34 mouse cellular contexts compared by ENCODE assay signal in genomic region chr6:52138576-52138975, GRCm38 (mm10). TPM values are rescaled to one million over a fixed set of nuclear protein-coding genes. Genes with fewer than 3 reads are reported as not detected.
DNase-seq lines count a peak whose midpoint lies in the region; ATAC-seq lines count a peak whose summit lies in the region.
"Had no signal": no experiment of that assay in that cellular context is flagged by ENCODE, and none has a peak within 500 bp of the region (broad histone marks: within the 10 kb centered on the region; RNA-seq: fewer than 3 reads in every experiment).

No protein-coding gene starts in this region.

- H3K27ac ChIP-seq in hindbrain, embryonic 13.5 days, result 0 out of 2 replicates have a peak overlapping the region, but pooled peaks have one; percentile 35
- H3K27ac ChIP-seq in hindbrain, embryonic 12.5 days, result no peak overlapping the region
- no peak overlapping the region for H3K27ac ChIP-seq in liver, embryonic 12.5 days
- H3K27ac ChIP-seq: embryonic facial prominence, embryonic 13.5 days; forebrain, embryonic 10.5 days; forebrain, embryonic 15.5 days; gastrocnemius, adult 2 months; heart, adult 2 months; heart, embryonic 13.5 days; limb, embryonic 10.5 days; limb, embryonic 15.5 days; liver, embryonic 14.5 days; midbrain, embryonic 15.5 days had no signal

- WGBS in hindbrain, embryonic 13.5 days, result 54% methylated on average over 10 of the region's 10 CpGs
- 57% methylated on average over 10 of the region's 10 CpGs for WGBS in hindbrain, embryonic 12.5 days
- WGBS in liver, embryonic 12.5 days (ENCODE audit: insufficient replicate concordance), result 72% methylated on average over 10 of the region's 10 CpGs

- ATAC-seq in hindbrain, embryonic 13.5 days (ENCODE audit: low FRiP score), result no peak; the same call in 1 of the 2 replicates
- no peak for ATAC-seq in hindbrain, embryonic 12.5 days (ENCODE audit: low FRiP score)
- ATAC-seq in liver, embryonic 12.5 days, result no peak
- ATAC-seq: CD4-positive, CD25-positive, alpha-beta regulatory T cell, adult 4 months; forebrain, embryonic 15.5 days; inflammation-experienced regulatory T-cells, adult 6 months had no signal

- H3K9me3 ChIP-seq in hindbrain, embryonic 13.5 days, result no peaks in the 10 kb centered on the region
- H3K9me3 ChIP-seq in hindbrain, embryonic 12.5 days (replicated peaks), result no peaks in the 10 kb centered on the region
- H3K9me3 ChIP-seq in liver, embryonic 12.5 days (replicated peaks), result no peaks in the 10 kb centered on the region
- H3K9me3 ChIP-seq: embryonic facial prominence, embryonic 13.5 days; forebrain, embryonic 10.5 days; forebrain, embryonic 15.5 days; heart, embryonic 13.5 days; limb, embryonic 10.5 days; limb, embryonic 15.5 days; midbrain, embryonic 15.5 days had no signal

- DNase-seq in ES-CJ7 (ENCODE audit: low read depth, low spot score) (peak; percentile 80), ZHBTc4 (ENCODE audit: low read depth, low spot score) (peak; percentile 67)
- peak; percentile 16 for DNase-seq in retina, embryonic 14.5 days (ENCODE audit: low spot score)
- DNase-seq in left cerebral cortex, postnatal 4 days, result no peak
- DNase-seq: adrenal gland, adult 8-10 months; cerebellum, adult 2 months; cerebellum, postnatal 14 days; gastrocnemius, adult 2 months; gastrocnemius, postnatal 36 days; heart, adult 2 months; heart, postnatal 10 days; kidney, adult 2 months; kidney, postnatal 4 days; layer of hippocampus, postnatal 36 days; lung, adult 2 months; lung, postnatal 14 days; thymus, postnatal 4 days had no signal

- H3K36me3 ChIP-seq in hindbrain, embryonic 13.5 days, result no peaks in the 10 kb centered on the region
- H3K36me3 ChIP-seq in hindbrain, embryonic 12.5 days, result no peaks in the 10 kb centered on the region
- no peaks in the 10 kb centered on the region for H3K36me3 ChIP-seq in liver, embryonic 12.5 days
- H3K36me3 ChIP-seq: embryonic facial prominence, embryonic 13.5 days; forebrain, embryonic 10.5 days; forebrain, embryonic 15.5 days; heart, embryonic 13.5 days; limb, embryonic 10.5 days; limb, embryonic 15.5 days; midbrain, embryonic 15.5 days had no signal

- H3K4me1 ChIP-seq in hindbrain, embryonic 13.5 days (replicated peaks), result peaks cover 14% of the 10 kb centered on the region
- H3K4me1 ChIP-seq in hindbrain, embryonic 12.5 days, result peaks cover 10% of the 10 kb centered on the region
- no peaks in the 10 kb centered on the region for H3K4me1 ChIP-seq in liver, embryonic 12.5 days
- H3K4me1 ChIP-seq: embryonic facial prominence, embryonic 13.5 days; heart, embryonic 13.5 days; limb, embryonic 15.5 days had no signal

- no peaks in the 10 kb centered on the region for H3K27me3 ChIP-seq in hindbrain, embryonic 13.5 days
- no peaks in the 10 kb centered on the region for H3K27me3 ChIP-seq in hindbrain, embryonic 12.5 days
- peaks cover 8% of the 10 kb centered on the region; the same call in 1 of the 2 replicates for H3K27me3 ChIP-seq in liver, embryonic 12.5 days (replicated peaks)
- H3K27me3 ChIP-seq: limb, embryonic 15.5 days had no signal

- no peak overlapping the region for H3K9ac ChIP-seq in hindbrain, embryonic 13.5 days
- H3K9ac ChIP-seq in hindbrain, embryonic 12.5 days, result no peak overlapping the region
- no peak overlapping the region for H3K9ac ChIP-seq in liver, embryonic 12.5 days
- H3K9ac ChIP-seq: embryonic facial prominence, embryonic 13.5 days; forebrain, embryonic 15.5 days; heart, embryonic 13.5 days; limb, embryonic 15.5 days; liver, embryonic 14.5 days; midbrain, embryonic 15.5 days had no signal

- intact Hi-C loops in left cerebral cortex, postnatal 4 days (cut with DNase I), result loop anchor here (10.0 kb wide), 1 partner anchor 114 kb away; no protein-coding TSS in a partner anchor

- H3K4me2 ChIP-seq in hindbrain, embryonic 13.5 days, result no peak overlapping the region
- H3K4me2 ChIP-seq in hindbrain, embryonic 12.5 days (replicated peaks), result no peak overlapping the region
- H3K4me2 ChIP-seq in liver, embryonic 12.5 days, result no peak overlapping the region
- H3K4me2 ChIP-seq: embryonic facial prominence, embryonic 13.5 days; forebrain, embryonic 15.5 days; heart, embryonic 13.5 days; limb, embryonic 15.5 days; midbrain, embryonic 15.5 days had no signal

- H3K4me3 ChIP-seq in hindbrain, embryonic 13.5 days, result no peak overlapping the region
- H3K4me3 ChIP-seq in hindbrain, embryonic 12.5 days, result no peak overlapping the region
- H3K4me3 ChIP-seq in liver, embryonic 12.5 days, result no peak overlapping the region
- H3K4me3 ChIP-seq: embryonic facial prominence, embryonic 13.5 days; forebrain, embryonic 10.5 days; forebrain, embryonic 15.5 days; gastrocnemius, adult 2 months; heart, adult 2 months; heart, embryonic 13.5 days; limb, embryonic 10.5 days; limb, embryonic 15.5 days; midbrain, embryonic 15.5 days had no signal

RNA-seq across cellular contexts. Expression of gene Hoxa1, which starts 19.5 kb away (rescaled TPM):
- 1.5 and 2.0 TPM in 2 replicates for polyA plus RNA-seq in hindbrain, embryonic 13.5 days (2015; fragmentation: Nextera tagmentation; extraction: Ambion mirVana)
- 2.1 and 3.2 TPM in 2 replicates for polyA plus RNA-seq in hindbrain, embryonic 12.5 days (2016; fragmentation: Nextera tagmentation; extraction: Ambion mirVana)
- not detected for total RNA-seq in left cerebral cortex, postnatal 4 days (2021)
- 1.0 and 1.1 TPM in 2 replicates for polyA plus RNA-seq in liver, embryonic 12.5 days (2016; fragmentation: Nextera tagmentation; extraction: Ambion mirVana)
- total RNA-seq: hematopoietic stem cell, adult 5-6 weeks; layer of hippocampus, postnatal 36 days had no signal
- polyA plus RNA-seq: CD4-positive, CD25-positive, alpha-beta regulatory T cell, adult 4 months; cortical plate, adult 2 months; forebrain, embryonic 10.5 days; forebrain, embryonic 15.5 days; inflammation-experienced regulatory T-cells, adult 6 months had no signal

RNA-seq across cellular contexts. Expression of gene Hoxa2, which starts 26.1 kb away (rescaled TPM):
- polyA plus RNA-seq in hindbrain, embryonic 13.5 days (2015; fragmentation: Nextera tagmentation; extraction: Ambion mirVana), result 39.1 and 40.2 TPM in 2 replicates
- polyA plus RNA-seq in hindbrain, embryonic 12.5 days (2016; fragmentation: Nextera tagmentation; extraction: Ambion mirVana), result 52.2 and 70.1 TPM in 2 replicates
- not detected for total RNA-seq in left cerebral cortex, postnatal 4 days (2021)
- 1.4 TPM in 2 replicates for polyA plus RNA-seq in liver, embryonic 12.5 days (2016; fragmentation: Nextera tagmentation; extraction: Ambion mirVana)
- total RNA-seq: layer of hippocampus, postnatal 36 days had no signal
- polyA plus RNA-seq: CD4-positive, CD25-positive, alpha-beta regulatory T cell, adult 4 months; cortical plate, adult 2 months; forebrain, embryonic 10.5 days; forebrain, embryonic 15.5 days; frontal cortex, adult 2 months; inflammation-experienced regulatory T-cells, adult 6 months had no signal

RNA-seq across cellular contexts. Expression of gene 5730596B20Rik, which starts 38.7 kb away (rescaled TPM):
- 7.6 and 8.3 TPM in 2 replicates for polyA plus RNA-seq in hindbrain, embryonic 13.5 days (2015; fragmentation: Nextera tagmentation; extraction: Ambion mirVana)
- polyA plus RNA-seq in hindbrain, embryonic 12.5 days (2016; fragmentation: Nextera tagmentation; extraction: Ambion mirVana), result 5.6 and 6.9 TPM in 2 replicates
- total RNA-seq in left cerebral cortex, postnatal 4 days (2021), result not detected
- polyA plus RNA-seq in liver, embryonic 12.5 days (2016; fragmentation: Nextera tagmentation; extraction: Ambion mirVana), result 0.29 TPM in 2 replicates
- total RNA-seq: gastrocnemius, postnatal 36 days; heart, adult 2 months; hematopoietic stem cell, adult 5-6 weeks; layer of hippocampus, postnatal 36 days had no signal
- polyA plus RNA-seq: CD4-positive, CD25-positive, alpha-beta regulatory T cell, adult 4 months; cortical plate, adult 2 months; forebrain, embryonic 10.5 days; forebrain, embryonic 15.5 days; frontal cortex, adult 2 months; heart, adult 2 months; inflammation-experienced regulatory T-cells, adult 6 months; midbrain, embryonic 15.5 days; testis, adult 2 months had no signal

RNA-seq across cellular contexts. Expression of gene Hoxa4, which starts 53.0 kb away (rescaled TPM):
- 14.5 and 14.8 TPM in 2 replicates for polyA plus RNA-seq in hindbrain, embryonic 13.5 days (2015; fragmentation: Nextera tagmentation; extraction: Ambion mirVana)
- 6.9 and 12.5 TPM in 2 replicates for polyA plus RNA-seq in hindbrain, embryonic 12.5 days (2016; fragmentation: Nextera tagmentation; extraction: Ambion mirVana)
- total RNA-seq in left cerebral cortex, postnatal 4 days (2021), result not detected
- 0.79 and 0.92 TPM in 2 replicates for polyA plus RNA-seq in liver, embryonic 12.5 days (2016; fragmentation: Nextera tagmentation; extraction: Ambion mirVana)
- total RNA-seq: layer of hippocampus, postnatal 36 days had no signal
- polyA plus RNA-seq: CD4-positive, CD25-positive, alpha-beta regulatory T cell, adult 4 months; cortical plate, adult 2 months; forebrain, embryonic 10.5 days; forebrain, embryonic 15.5 days; frontal cortex, adult 2 months; inflammation-experienced regulatory T-cells, adult 6 months; midbrain, embryonic 15.5 days had no signal

Comparison
In these comparisons a context has a peak if more than half of its experiments do, and no peak if none do; other contexts are left out.
1. RNA of gene Hoxa2, which starts 26.1 kb away (polyA plus RNA-seq): 52.2 to 70.1 TPM in hindbrain, embryonic 12.5 days and 39.1 to 40.2 TPM in hindbrain, embryonic 13.5 days; 1.4 TPM in liver, embryonic 12.5 days; every median in the first group is over 10 times any median in the second.